Mouse (Mus musculus) heart, adult 2 months (tissue): ENCODE data around the gene Pced1a.

Experiments used
- CTCF ChIP-seq: fragments of 200-600 bp; IDR thresholded peaks from 2 replicates; pipeline ENCODE4 v1.8.1; 2022; ENCODE audit warnings: antibody characterized with exemption, mild to moderate bottlenecking, moderate library complexity
- EP300 ChIP-seq: fragments of 200-500 bp; IDR thresholded peaks from 2 replicates; pipeline ENCODE4 v1.6.1; 2011; ENCODE audit warnings: low read depth, low read length, control low read depth; ENCODE audit not compliant: insufficient read depth
- POLR2A ChIP-seq: fragments of 200-500 bp; IDR thresholded peaks from 2 replicates; pipeline ENCODE4 v1.6.1; 2011; ENCODE audit warnings: mild to moderate bottlenecking, low read depth, low read length, control low read depth; ENCODE audit not compliant: insufficient read depth

DNA sequence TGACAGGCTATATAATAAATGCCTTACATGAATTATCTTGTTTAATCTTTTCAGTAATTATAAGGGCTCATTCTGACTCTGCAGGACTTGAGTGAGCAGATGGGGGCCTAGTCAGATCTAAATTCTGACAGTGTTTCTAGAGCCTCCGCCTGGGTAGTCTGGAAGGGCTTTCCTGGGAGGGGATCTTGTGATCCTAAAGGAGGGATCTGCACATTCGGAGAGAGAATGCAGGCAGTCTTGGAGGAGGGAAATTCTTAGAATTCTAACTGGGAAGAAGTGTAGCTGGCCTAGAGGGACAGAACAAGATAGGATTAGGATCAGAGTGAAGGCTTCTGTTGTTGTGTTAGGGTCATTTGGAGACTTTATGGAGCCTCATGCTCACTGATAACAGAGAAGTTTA is 27.8 kb upstream of the Pced1a start:
- TF ChIP-seq POLR2A (no peak), EP300 (no peak), CTCF (no peak)
